Mouse (Mus musculus) erythroblast, embryonic 14.5 days (primary cell): ENCODE data around the gene Apln. TPM values are rescaled to one million over a fixed set of nuclear protein-coding genes. Genes with fewer than 3 reads are reported as not detected.

Experiments
- H3K27me3 ChIP-seq: 2 replicates; pipeline ENCODE4 v1.6.1; 2012; ENCODE audit warnings: inconsistent platforms; ENCODE audit not compliant: control insufficient read depth
- H3K36me3 ChIP-seq: 2 replicates; pipeline ENCODE4 v1.6.1; 2012; ENCODE audit warnings: mild to moderate bottlenecking, inconsistent platforms; ENCODE audit not compliant: control insufficient read depth
- H3K4me1 ChIP-seq: 2 replicates; pipeline ENCODE4 v1.6.1; 2012; ENCODE audit warnings: inconsistent platforms; ENCODE audit not compliant: control insufficient read depth
- H3K4me3 ChIP-seq: replicated peaks from 2 replicates; pipeline ENCODE3; 2012; ENCODE audit warnings: moderate library complexity, mild to moderate bottlenecking, inconsistent platforms
- H3K9me3 ChIP-seq: 2 replicates; pipeline ENCODE4 v1.6.1; 2012; ENCODE audit warnings: low read length, inconsistent platforms, mixed read lengths; ENCODE audit not compliant: control insufficient read depth
- GATA1 ChIP-seq: IDR thresholded peaks from 2 replicates; pipeline ENCODE4 v1.6.1; 2012; ENCODE audit warnings: low read length, inconsistent platforms, mixed read lengths
- TAL1 ChIP-seq: IDR thresholded peaks from 3 replicates; pipeline ENCODE4 v1.6.1; 2012; ENCODE audit warnings: low read length, inconsistent platforms, mixed read lengths
- polyA plus RNA-seq: library from polyadenylated mRNA; stranded (reverse); fragments of >175 nt; gene quantifications from 2 replicates; pipeline ENCODE4 v1.2.3, GENCODE M21; 2012

The Apln gene
- polyA plus RNA-seq, 1 experiment, result not detected

- H3K9me3 ChIP-seq, result no peaks in the 10 kb centered on the region
- no peak overlapping the region for H3K4me3 ChIP-seq
- H3K27me3 ChIP-seq, result peaks cover 10% of the 10 kb centered on the region; the same call in 1 of the 2 replicates
- no peaks in the 10 kb centered on the region; the same call in 1 of the 2 replicates for H3K4me1 ChIP-seq
- no peaks in the 10 kb centered on the region for H3K36me3 ChIP-seq
- TF ChIP-seq TAL1, result no peak
Observed at GRCm38 (mm10) chrX:48022811-48023210, 11.8 kb downstream of the Apln start.

GRCm38 (mm10) chrX:48019940-48020339, 14.7 kb downstream of the Apln start:
- no peaks in the 10 kb centered on the region for H3K9me3 ChIP-seq
- no peaks in the 10 kb centered on the region for H3K36me3 ChIP-seq
- H3K4me3 ChIP-seq, result no peak overlapping the region
- H3K27me3 ChIP-seq, result peaks cover 10% of the 10 kb centered on the region; the same call in 1 of the 2 replicates
- TF ChIP-seq GATA1 (no peak), TAL1 (no peak)
- no peaks in the 10 kb centered on the region for H3K4me1 ChIP-seq

GRCm38 (mm10) chrX:48019359-48019758, 15.3 kb downstream of the Apln start:
- H3K36me3 ChIP-seq, result no peaks in the 10 kb centered on the region
- H3K9me3 ChIP-seq, result no peaks in the 10 kb centered on the region
- H3K4me1 ChIP-seq, result no peaks in the 10 kb centered on the region
- no peak overlapping the region for H3K4me3 ChIP-seq
- H3K27me3 ChIP-seq, result peaks cover 10% of the 10 kb centered on the region; the same call in 1 of the 2 replicates
- TF ChIP-seq GATA1 (no peak), TAL1 (no peak)

GRCm38 (mm10) chrX:48016906-48017601, 17.6 kb downstream of the Apln start:
- no peak for TF ChIP-seq GATA1
- TF ChIP-seq TAL1, result no peak
- peaks cover 10% of the 10 kb centered on the region; the same call in 1 of the 2 replicates for H3K27me3 ChIP-seq
- no peaks in the 10 kb centered on the region for H3K36me3 ChIP-seq
- no peaks in the 10 kb centered on the region for H3K9me3 ChIP-seq
- H3K4me1 ChIP-seq, result no peaks in the 10 kb centered on the region
- no peak overlapping the region for H3K4me3 ChIP-seq

GRCm38 (mm10) chrX:48011656-48012055, 23.0 kb downstream of the Apln start:
- no peaks in the 10 kb centered on the region for H3K36me3 ChIP-seq
- TF ChIP-seq GATA1 (no peak), TAL1 (no peak)
- no peak overlapping the region for H3K4me3 ChIP-seq
- no peaks in the 10 kb centered on the region for H3K4me1 ChIP-seq
- H3K9me3 ChIP-seq, result no peaks in the 10 kb centered on the region
- H3K27me3 ChIP-seq, result no peaks in the 10 kb centered on the region

- Histone ChIP-seq H3K27me3 (no peaks in the 10 kb centered on the region), H3K4me1 (no peaks in the 10 kb centered on the region), H3K36me3 (no peaks in the 10 kb centered on the region), H3K9me3 (no peaks in the 10 kb centered on the region), H3K4me3 (no peak overlapping the region)
- TF ChIP-seq GATA1 (no peak), TAL1 (no peak)
Observed at GRCm38 (mm10) chrX:48006062-48006461, 28.6 kb downstream of the Apln start.

GRCm38 (mm10) chrX:48004786-48005185, 29.9 kb downstream of the Apln start:
- Histone ChIP-seq H3K4me1 (no peaks in the 10 kb centered on the region), H3K36me3 (no peaks in the 10 kb centered on the region), H3K4me3 (no peak overlapping the region), H3K27me3 (no peaks in the 10 kb centered on the region), H3K9me3 (0 out of 2 replicates have a peak, but pooled peaks cover 2% of the 10 kb centered on the region)
- no peak for TF ChIP-seq GATA1
- TF ChIP-seq TAL1, result no peak

GRCm38 (mm10) chrX:48001151-48001550, 33.5 kb downstream of the Apln start:
- H3K27me3 ChIP-seq, result no peaks in the 10 kb centered on the region
- TF ChIP-seq TAL1, result no peak
- no peak for TF ChIP-seq GATA1
- 0 out of 2 replicates have a peak, but pooled peaks cover 2% of the 10 kb centered on the region for H3K9me3 ChIP-seq
- no peaks in the 10 kb centered on the region for H3K4me1 ChIP-seq
- H3K4me3 ChIP-seq, result no peak overlapping the region
- H3K36me3 ChIP-seq, result no peaks in the 10 kb centered on the region

GRCm38 (mm10) chrX:47998412-47998811, 36.2 kb downstream of the Apln start:
- H3K36me3 ChIP-seq, result no peaks in the 10 kb centered on the region
- TF ChIP-seq GATA1 (no peak), TAL1 (no peak)
- no peak overlapping the region for H3K4me3 ChIP-seq
- 0 out of 2 replicates have a peak, but pooled peaks cover 2% of the 10 kb centered on the region for H3K9me3 ChIP-seq
- H3K4me1 ChIP-seq, result no peaks in the 10 kb centered on the region
- no peaks in the 10 kb centered on the region for H3K27me3 ChIP-seq
